Mouse (Mus musculus) Patski (cell line): ENCODE results near the gene Adcy9. TPM values are rescaled to one million over a fixed set of nuclear protein-coding genes. Genes with fewer than 3 reads are reported as not detected.
A peak's percentile ranks its signal among the peaks of the same experiment; 100 is the strongest.

ENCODE experiments used
- ATAC-seq: fragments of 100-300 bp; one replicate; pipeline ENCODE4 v1.8.0; 2021
- CTCF ChIA-PET: fragments of 350-600 bp; sonication (Branson Sonifier 250); formaldehyde crosslinking; loops from one replicate; lab custom pipeline; 2022; ENCODE audit warnings: inconsistent platforms; lab: Charles Lee
- POLR2A ChIA-PET: fragments of 350-600 bp; sonication (Branson Sonifier 250); formaldehyde crosslinking; loops from one replicate; lab custom pipeline; 2022; ENCODE audit warnings: antibody characterized with exemption, inconsistent platforms; lab: Charles Lee
- DNase-seq: peaks from one replicate; pipeline ENCODE4 v3.0.0-alpha.2; 2011; ENCODE audit warnings: low read depth, low spot score
- H3K27me3 ChIP-seq: fragments of 371-371 bp; one replicate; pipeline ENCODE4 v1.5.1; 2021
- CTCF ChIP-seq: fragments of 100-300 bp; IDR thresholded peaks from one replicate; pipeline ENCODE4 v1.5.1; 2021
- in situ Hi-C: fragments of 300-500 bp; cut with MboI; formaldehyde crosslinking; loops from 3 replicates; pipeline ENCODE4 v1.11.1; 2018; ENCODE audit warnings: low pct_unique_long_range_greater_than_20kb, mixed read lengths
- polyA plus RNA-seq: library from polyadenylated mRNA; unstranded; gene quantifications from one replicate; pipeline ENCODE4 v1.2.3, GENCODE M21; 2021

Adcy9 gene
- polyA plus RNA-seq, 1 experiment from 2014 or later: 4.0 TPM

DNA sequence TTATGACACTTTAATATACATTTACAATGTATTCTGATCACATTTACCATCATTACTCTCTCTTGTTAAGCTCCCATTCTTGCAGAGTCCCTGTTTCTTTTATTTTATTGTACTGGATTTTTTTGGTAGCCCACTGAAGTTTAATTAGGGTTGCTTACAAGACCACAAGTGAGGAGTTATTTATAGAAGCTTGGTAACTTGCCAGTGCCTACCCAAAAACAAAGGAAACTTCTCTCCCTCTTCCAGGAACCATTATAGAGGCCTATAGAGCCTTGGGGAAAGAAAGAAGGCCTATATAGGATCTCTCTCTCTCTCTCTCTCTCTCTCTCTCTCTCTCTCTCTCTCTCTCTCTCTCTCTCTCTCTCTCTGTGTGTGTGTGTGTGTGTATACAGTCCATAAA, 93.2 kb downstream of the Adcy9 start:
- POLR2A ChIA-PET: no interaction called here
- TF ChIP-seq CTCF: no peak
- no peaks in the 10 kb centered on the region for H3K27me3 ChIP-seq
- no peak for ATAC-seq
- CTCF ChIA-PET: interaction anchor here (1.0 to 2.4 kb wide), 2 partner anchors 10 to 11 kb away, joined by 3 to 9 read pairs; no protein-coding TSS in a partner anchor
- in situ Hi-C loops: no loop called here
- DNase-seq: no peak

GRCm38 (mm10) chr16:4325801-4326200, 94.5 kb downstream of the Adcy9 start:
- ChIA-PET CTCF (interaction anchor here (2.4 kb wide), 1 partner anchor 10 kb away, joined by 9 read pairs; no protein-coding TSS in a partner anchor), POLR2A (no interaction called here)
- TF ChIP-seq CTCF: no peak
- ATAC-seq (no peak), DNase-seq (no peak)
- in situ Hi-C loops: no loop called here
- H3K27me3 ChIP-seq: no peaks in the 10 kb centered on the region

GRCm38 (mm10) chr16:4324967-4325366, 95.3 kb downstream of the Adcy9 start:
- DNase-seq (no peak), ATAC-seq (no peak)
- in situ Hi-C loops: no loop called here
- CTCF ChIA-PET: interaction anchor here (1.5 kb wide), 1 partner anchor 9 kb away, joined by 6 read pairs; no protein-coding TSS in a partner anchor
- no peak for TF ChIP-seq CTCF
- H3K27me3 ChIP-seq: no peaks in the 10 kb centered on the region
- POLR2A ChIA-PET: no interaction called here

DNA sequence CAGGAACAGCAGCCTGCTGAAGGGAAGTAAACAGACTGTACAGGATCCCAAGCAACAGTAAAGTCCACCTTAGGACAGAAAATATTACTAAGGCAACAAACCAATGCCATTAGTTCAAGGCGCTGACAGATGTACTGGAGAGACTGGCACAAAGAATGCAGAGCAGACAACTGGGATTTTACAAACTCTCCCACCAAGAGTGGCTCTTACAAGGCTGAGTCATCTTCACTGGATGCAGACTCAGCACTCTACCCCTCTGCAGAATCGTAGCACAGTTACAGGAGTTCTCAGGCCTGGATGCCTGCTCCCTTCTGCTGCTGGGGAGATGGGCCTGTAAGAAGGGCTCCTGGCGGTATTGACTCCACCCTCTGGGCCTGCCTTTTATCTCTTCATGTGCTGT, 99.4 kb downstream of the Adcy9 start:
- CTCF ChIA-PET: no interaction called here
- DNase-seq (peak; percentile 2), ATAC-seq (peak; percentile 52)
- POLR2A ChIA-PET: no interaction called here
- H3K27me3 ChIP-seq: no peaks in the 10 kb centered on the region
- TF ChIP-seq CTCF: no peak
- in situ Hi-C loops: no loop called here

- TF ChIP-seq CTCF: no peak
- ATAC-seq (no peak), DNase-seq (no peak)
- in situ Hi-C loops: loop anchor here (5.0 kb wide), 1 partner anchor 99 kb away; no protein-coding TSS in a partner anchor
- CTCF ChIA-PET: interaction anchor here (1.0 kb wide), 1 partner anchor 24 kb away, joined by 3 read pairs; no protein-coding TSS in a partner anchor
- no peaks in the 10 kb centered on the region for H3K27me3 ChIP-seq
- POLR2A ChIA-PET: no interaction called here
These were observed 102.2 kb downstream of the Adcy9 start for GRCm38 (mm10) chr16:4318001-4318526.

GRCm38 (mm10) chr16:4316094-4316474, 104.2 kb downstream of the Adcy9 start:
- POLR2A ChIA-PET: no interaction called here
- TF ChIP-seq CTCF: peak; percentile 99
- DNase-seq (peak; percentile 53), ATAC-seq (peak; percentile 81)
- in situ Hi-C loops: loop anchor here (5.0 kb wide), 1 partner anchor 101 kb away; no protein-coding TSS in a partner anchor
- CTCF ChIA-PET: interaction anchor here (0.7 to 3.4 kb wide), 34 partner anchors 9 to 326 kb away, joined by 3 to 41 read pairs (median 4); partner anchors contain the start of gene Srl
- H3K27me3 ChIP-seq: no peaks in the 10 kb centered on the region

- DNase-seq: no peak
- no peaks in the 10 kb centered on the region for H3K27me3 ChIP-seq
- TF ChIP-seq CTCF: no peak
- CTCF ChIA-PET: interaction anchor here (0.6 to 3.4 kb wide), 35 partner anchors 8 to 327 kb away, joined by 3 to 41 read pairs (median 4); partner anchors contain the start of genes Srl and Tfap4
- ATAC-seq: peak; percentile 8
- POLR2A ChIA-PET: no interaction called here
- in situ Hi-C loops: loop anchor here (5.0 kb wide), 1 partner anchor 102 kb away; no protein-coding TSS in a partner anchor
These were observed 104.8 kb downstream of the Adcy9 start for GRCm38 (mm10) chr16:4315352-4316093.

GRCm38 (mm10) chr16:4314891-4315290, 105.4 kb downstream of the Adcy9 start:
- no peak for DNase-seq
- no peak for TF ChIP-seq CTCF
- no peak for ATAC-seq
- no peaks in the 10 kb centered on the region for H3K27me3 ChIP-seq
- ChIA-PET CTCF (interaction anchor here (0.6 to 3.4 kb wide), 13 partner anchors 9 to 245 kb away, joined by 3 to 41 read pairs (median 6); partner anchors contain the start of genes Srl and Tfap4), POLR2A (no interaction called here)
- in situ Hi-C loops: loop anchor here (5.0 kb wide), 1 partner anchor 102 kb away; no protein-coding TSS in a partner anchor

DNA sequence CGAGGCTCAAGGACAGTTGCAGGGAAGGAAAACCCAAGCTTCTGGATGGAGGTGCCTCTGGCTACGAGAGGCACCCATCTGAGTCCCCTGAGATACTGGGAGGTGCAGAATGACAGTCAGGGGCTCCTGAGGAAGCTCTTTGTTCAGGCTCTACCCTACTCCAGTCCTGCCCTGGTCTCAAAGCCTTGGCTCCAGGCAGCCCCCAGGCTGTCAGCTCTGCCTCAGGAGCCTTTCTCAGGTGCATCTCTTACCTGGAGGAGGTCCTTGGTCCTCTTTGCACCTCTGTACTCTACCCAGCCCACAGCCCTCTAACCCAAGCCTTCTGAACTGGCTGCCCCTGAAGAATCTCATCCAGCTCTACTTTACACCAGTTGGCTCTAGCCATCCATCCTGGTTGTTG, 108.3 kb downstream of the Adcy9 start:
- in situ Hi-C loops: no loop called here

DNA sequence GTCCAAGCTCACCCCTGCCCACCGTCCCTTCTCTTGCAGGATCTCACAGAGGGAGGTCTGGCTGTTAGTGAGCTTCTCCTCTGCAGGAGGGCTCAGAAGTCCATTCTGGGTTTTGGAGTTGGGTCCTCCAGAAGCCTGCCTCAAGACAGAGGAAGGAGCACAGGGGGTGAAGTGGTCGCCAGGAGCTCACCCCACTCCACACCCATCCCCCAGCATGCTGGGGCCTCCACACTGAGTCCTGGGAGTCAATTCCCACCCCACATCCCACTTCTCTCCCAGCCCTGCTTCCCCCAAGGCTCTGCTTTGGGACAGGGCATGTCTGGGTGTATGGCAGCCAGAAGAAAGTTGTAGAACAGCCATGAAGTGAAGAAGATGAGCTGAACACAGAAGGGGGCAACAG, 108.7 kb downstream of the Adcy9 start:
- TF ChIP-seq CTCF: no peak
- in situ Hi-C loops: no loop called here
- ChIA-PET CTCF (interaction anchor here (1.3 to 2.7 kb wide), 4 partner anchors 7 to 231 kb away, joined by 3 to 7 read pairs (median 4); no protein-coding TSS in a partner anchor), POLR2A (no interaction called here)
- ATAC-seq (no peak), DNase-seq (no peak)
- no peaks in the 10 kb centered on the region for H3K27me3 ChIP-seq

More for the DNA sequence above, 108.3 kb downstream of the Adcy9 start:
- no peaks in the 10 kb centered on the region for H3K27me3 ChIP-seq
- ATAC-seq (no peak), DNase-seq (no peak)
- no peak for TF ChIP-seq CTCF
- CTCF ChIA-PET: interaction anchor here (1.3 to 2.7 kb wide), 5 partner anchors 8 to 231 kb away, joined by 3 to 7 read pairs (median 4); no protein-coding TSS in a partner anchor
- POLR2A ChIA-PET: interaction anchor here (0.6 kb wide), 1 partner anchor 60 kb away, joined by 3 read pairs; no protein-coding TSS in a partner anchor
